Mouse (Mus musculus) left cerebral cortex, postnatal 10 days (tissue): ENCODE measurements at regions not wholly inside any gene's neighbourhood (a gene's known extent, or its start where the extent isn't known, plus 50 kb on each side); places are given as distances from the start of the nearest gene placed in this dataset.

Experiments used
- DNase-seq, 2 experiments: peaks; one replicate each; pipeline ENCODE4 v3.0.0; 2021 to 2022; ENCODE audit warnings: low spot score in 2 of 2, mixed read lengths in 1 of 2; ENCODE audit errors: extremely low spot score in 1 of 2
- intact Hi-C: fragments of 180-260 bp; cut with DNase I; formaldehyde crosslinking; loops from one replicate; pipeline ENCODE4 v1.15.1; 2025

DNA sequence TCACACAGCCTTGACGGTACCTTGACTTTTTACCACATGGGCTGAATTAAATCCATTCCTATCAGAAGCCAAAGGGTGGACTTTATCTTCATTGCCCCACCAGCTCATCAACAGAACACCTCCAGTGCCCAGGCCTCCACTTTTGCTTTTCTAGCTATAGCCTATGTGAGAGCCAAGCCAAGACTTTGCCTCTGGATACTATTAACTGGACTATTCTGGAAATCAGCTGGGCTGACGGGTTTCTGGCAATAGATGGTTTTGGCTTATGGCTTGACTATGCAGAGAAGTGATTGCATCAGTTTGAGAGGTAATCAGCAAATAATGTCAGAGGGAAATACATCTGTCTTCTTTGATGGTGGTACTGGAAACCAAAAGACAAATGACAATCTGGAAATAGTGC, 130.8 kb upstream of the Thbs1 start:
- intact Hi-C loops, result no loop called here
- no peak for DNase-seq

DNA sequence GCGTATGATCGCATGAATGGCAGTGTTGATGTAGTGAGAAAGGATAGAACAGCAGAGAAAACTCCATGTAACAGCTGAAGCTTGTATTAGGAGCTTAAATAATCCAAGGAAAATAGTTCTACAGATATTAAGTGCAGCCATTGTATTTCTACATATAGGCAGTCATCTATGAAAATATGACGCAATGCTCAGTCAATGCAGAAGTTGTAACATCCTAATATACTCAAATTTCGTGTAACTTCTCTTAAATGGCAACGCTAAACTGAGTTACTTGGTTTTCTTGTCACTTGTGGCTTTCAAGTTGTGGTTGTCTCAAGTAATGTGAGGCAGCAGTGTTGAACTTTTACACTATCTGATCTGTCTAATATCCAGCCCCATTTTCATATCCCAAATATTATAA, 127.1 kb upstream of the Thbs1 start:
- DNase-seq, result no peak
- intact Hi-C loops, result no loop called here

GRCm38 (mm10) chr2:117987426-117988215, 124.1 kb upstream of the Thbs1 start:
- DNase-seq, result no peak
- intact Hi-C loops, result no loop called here

GRCm38 (mm10) chr2:117988396-117989173, 123.1 kb upstream of the Thbs1 start:
- no peak for DNase-seq

DNA sequence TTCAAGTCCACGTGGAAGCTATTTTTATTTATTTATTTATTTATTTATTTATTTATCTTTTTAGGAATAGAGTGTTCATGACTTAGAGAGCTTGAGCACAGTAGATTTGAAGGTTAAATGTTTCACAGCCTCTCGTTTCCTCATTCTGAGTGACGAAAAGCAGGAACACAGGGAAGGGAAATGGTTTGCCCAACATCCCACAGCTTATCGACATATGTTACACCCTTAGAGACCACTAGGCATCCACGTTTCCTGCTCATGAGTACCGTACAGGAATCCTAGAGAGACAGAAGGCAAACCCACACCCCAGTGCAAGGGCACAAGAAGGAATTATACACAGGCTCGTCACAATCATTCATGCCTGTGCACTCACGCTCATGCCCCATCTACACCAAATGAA, 122.5 kb upstream of the Thbs1 start:
- no peak for DNase-seq
- intact Hi-C loops, result no loop called here

More at GRCm38 (mm10) chr2:117988396-117989173, 123.1 kb upstream of the Thbs1 start:
- intact Hi-C loops, result no loop called here

GRCm38 (mm10) chr2:117996130-117997083, 115.3 kb upstream of the Thbs1 start:
- intact Hi-C loops, result no loop called here
- DNase-seq, result no peak

GRCm38 (mm10) chr2:117999641-118000040, 112.0 kb upstream of the Thbs1 start:
- intact Hi-C loops, result no loop called here
- DNase-seq, result no peak

GRCm38 (mm10) chr2:118004191-118004590, 107.5 kb upstream of the Thbs1 start:
- DNase-seq, result no peak
- intact Hi-C loops, result no loop called here

DNA sequence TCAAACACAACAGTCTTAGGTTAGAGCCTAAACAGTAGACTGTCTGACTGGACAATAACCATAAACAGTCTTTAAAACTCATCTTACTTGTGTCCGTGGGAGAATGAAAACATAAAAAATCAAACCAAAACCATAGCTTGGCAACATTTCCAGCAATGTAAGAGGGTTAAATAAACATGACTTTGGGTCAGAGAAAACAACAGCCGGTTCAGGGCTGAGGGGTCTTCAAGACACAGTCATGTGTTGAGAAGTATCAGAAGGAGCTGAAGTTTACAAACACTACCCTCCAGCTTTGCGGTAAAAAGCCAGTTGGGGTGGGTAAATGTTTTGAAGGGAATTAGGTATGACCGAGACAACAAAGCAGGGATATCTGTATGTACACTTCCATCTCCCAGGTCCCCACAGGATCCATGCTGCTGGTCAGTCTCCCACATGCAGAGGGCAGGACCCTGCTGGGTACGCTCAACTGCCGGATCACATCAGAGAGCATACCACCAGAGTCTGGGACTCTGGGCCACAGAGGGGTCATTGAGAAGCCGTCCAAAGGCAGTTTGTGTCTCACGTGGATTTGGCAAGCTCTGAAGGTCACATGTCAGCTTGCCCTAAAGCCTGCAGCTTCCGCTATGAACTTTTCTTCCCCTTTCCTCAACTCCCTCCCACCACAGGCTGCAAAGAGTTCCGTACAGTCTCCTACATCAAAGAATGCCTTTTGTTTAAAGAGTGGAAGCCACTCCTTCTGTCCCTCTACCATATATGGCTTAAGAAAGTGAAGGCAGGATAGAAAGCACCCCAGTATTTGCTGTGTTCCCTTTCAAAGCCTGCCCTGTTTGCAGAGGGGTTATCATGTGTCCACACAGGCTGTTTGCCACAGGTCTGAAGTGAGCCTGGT, 103.9 kb upstream of the Thbs1 start:
- intact Hi-C loops, result no loop called here
- DNase-seq, result peak; percentile 5 to 48

GRCm38 (mm10) chr2:118011679-118012078, 100.0 kb upstream of the Thbs1 start:
- intact Hi-C loops, result no loop called here
- no peak for DNase-seq

DNA sequence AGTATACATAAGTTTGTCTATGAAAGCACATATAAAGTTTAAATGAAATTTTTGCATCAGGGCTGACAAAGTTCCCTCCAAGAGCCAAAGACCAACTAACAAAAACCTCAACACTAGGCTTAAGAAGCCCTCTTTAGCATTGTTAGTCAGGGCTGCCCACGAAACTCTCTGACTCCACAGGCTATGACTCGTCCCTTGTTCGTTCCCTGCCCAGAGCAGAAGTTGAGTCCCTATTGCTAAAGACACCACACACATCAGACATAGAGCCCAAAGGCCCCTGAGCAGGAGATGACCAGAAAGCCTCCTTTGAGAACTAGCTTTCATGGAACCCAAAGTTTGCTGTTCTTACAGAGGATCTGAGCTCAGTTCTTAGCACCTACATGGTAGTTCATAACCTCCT, 99.5 kb upstream of the Thbs1 start:
- DNase-seq, result no peak
- intact Hi-C loops, result no loop called here

DNA sequence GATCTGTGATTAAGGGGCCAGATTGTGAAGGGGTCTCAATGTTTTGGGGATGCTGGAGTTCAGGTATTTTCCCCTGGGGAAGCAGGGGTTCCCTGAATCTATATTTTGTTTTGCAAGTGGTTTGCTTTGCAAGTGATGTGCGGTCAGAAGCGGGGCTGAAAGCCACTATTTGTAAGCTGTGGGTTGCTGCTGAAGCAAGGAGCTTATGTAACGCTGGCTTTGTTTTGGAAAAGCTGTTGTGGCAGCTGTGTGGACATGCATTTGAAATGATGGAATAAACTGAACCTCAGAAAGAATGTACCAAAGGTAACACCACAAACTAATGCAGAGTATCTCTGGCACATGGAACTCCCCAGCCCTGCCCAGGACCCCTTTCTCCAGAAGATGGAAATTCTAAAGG, 98.5 kb upstream of the Thbs1 start:
- intact Hi-C loops, result no loop called here
- DNase-seq, result no peak

- no peak for DNase-seq
- intact Hi-C loops, result no loop called here
These were observed 96.5 kb upstream of the Thbs1 start for GRCm38 (mm10) chr2:118015182-118015581.

DNA sequence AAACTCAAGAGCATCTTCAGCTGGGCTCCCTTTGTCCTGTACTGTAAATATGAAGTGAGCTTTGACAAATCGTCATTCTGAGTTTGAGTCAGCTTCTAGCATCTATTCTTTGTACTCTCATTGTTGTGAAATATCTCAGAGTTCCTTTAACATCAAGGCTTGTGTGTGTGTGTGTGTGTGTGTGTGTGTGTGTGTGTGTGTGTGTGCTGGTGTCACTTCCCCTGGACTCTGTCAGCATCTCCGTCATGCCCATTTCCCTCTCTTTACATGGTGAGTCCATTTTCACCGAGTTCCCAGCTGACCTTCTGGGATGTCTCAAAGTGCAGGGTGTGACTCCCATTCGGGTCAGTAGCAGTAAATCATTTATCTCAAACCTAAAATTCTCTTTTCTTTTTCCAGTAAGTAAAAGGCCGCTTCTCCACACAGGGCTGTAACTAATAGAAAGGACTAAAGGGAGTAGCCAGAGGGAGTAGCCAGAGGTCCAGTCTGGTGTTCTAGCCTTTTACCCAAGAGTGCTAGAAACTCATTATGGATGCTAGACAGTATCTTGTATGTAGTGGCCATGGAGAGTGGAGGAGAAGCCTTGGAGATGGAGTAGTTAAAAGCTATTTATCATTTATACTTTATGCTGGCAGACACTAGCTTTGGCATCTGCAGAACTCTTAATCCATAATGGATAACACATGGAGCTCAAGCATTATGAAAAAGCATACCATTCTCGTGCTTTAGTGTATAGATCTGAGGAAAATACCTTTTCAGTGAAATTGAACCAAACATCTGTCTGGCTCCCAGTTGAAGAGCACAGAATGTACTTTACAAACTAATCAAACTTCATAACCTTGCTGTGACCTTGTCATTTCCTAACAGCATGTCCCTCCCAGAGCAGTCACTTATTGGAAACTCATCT, 85.6 kb upstream of the Thbs1 start:
- intact Hi-C loops, result no loop called here
- DNase-seq, result no peak

- DNase-seq, result no peak
- intact Hi-C loops, result no loop called here
These were observed 82.8 kb upstream of the Thbs1 start for GRCm38 (mm10) chr2:118028881-118029280.

GRCm38 (mm10) chr2:118029470-118030108, 82.1 kb upstream of the Thbs1 start:
- intact Hi-C loops, result no loop called here
- DNase-seq, result no peak

- DNase-seq, result no peak
- intact Hi-C loops, result no loop called here
These were observed 80.0 kb upstream of the Thbs1 start for GRCm38 (mm10) chr2:118031662-118032061.
